Mouse (Mus musculus) neural tube, embryonic 13.5 days (tissue): Measurements from ENCODE around the gene Uhrf1bp1l. TPM values are rescaled to one million over a fixed set of nuclear protein-coding genes. Genes with fewer than 3 reads are reported as not detected.

Experiments used
- ATAC-seq: fragments of 200-750 bp; cut with Nextera tagmentation; 2 replicates; pipeline ENCODE4 v1.8.0; 2017; ENCODE audit warnings: low read depth, mild to moderate bottlenecking, moderate TSS enrichment, moderate library complexity
- H3K27ac ChIP-seq: fragments of 300-500 bp; sonication (generic); replicated peaks from 2 replicates; pipeline ENCODE4 v1.5.1; 2015; ENCODE audit warnings: moderate library complexity, mild to moderate bottlenecking, inconsistent platforms
- H3K27me3 ChIP-seq: fragments of 300-500 bp; sonication (generic); 2 replicates; pipeline ENCODE4 v1.6.1; 2015; ENCODE audit warnings: mild to moderate bottlenecking, inconsistent platforms
- H3K36me3 ChIP-seq: fragments of 300-500 bp; sonication (generic); 2 replicates; pipeline ENCODE4 v1.6.1; 2015; ENCODE audit warnings: mild to moderate bottlenecking, inconsistent platforms
- H3K4me1 ChIP-seq: fragments of 300-500 bp; sonication (generic); replicated peaks from 2 replicates; pipeline ENCODE4 v1.6.1; 2015; ENCODE audit warnings: inconsistent platforms
- H3K4me2 ChIP-seq: fragments of 300-500 bp; sonication (generic); 2 replicates; pipeline ENCODE4 v1.6.1; 2015; ENCODE audit warnings: inconsistent platforms, mild to moderate bottlenecking, moderate library complexity
- H3K4me3 ChIP-seq: fragments of 300-500 bp; sonication (generic); 2 replicates; pipeline ENCODE4 v1.5.1; 2015; ENCODE audit warnings: mild to moderate bottlenecking, inconsistent platforms
- H3K9ac ChIP-seq: fragments of 300-500 bp; sonication (generic); 2 replicates; pipeline ENCODE4 v1.6.1; 2015; ENCODE audit warnings: moderate library complexity, mild to moderate bottlenecking, inconsistent platforms
- H3K9me3 ChIP-seq: fragments of 300-500 bp; sonication (generic); 2 replicates; pipeline ENCODE4 v1.6.1; 2016; ENCODE audit warnings: inconsistent platforms
- WGBS: fragments of 180-500 bp; shearing (Covaris S2); methylation state at CpG from one replicate; pipeline ENCODE4 v1.1.7; 2015; 5-methylcytosine and 5-hydroxymethylcytosine counted together
- polyA plus RNA-seq: library from polyadenylated mRNA; unstranded; fragments of >200 nt; fragmentation: Nextera tagmentation; extraction: Ambion mirVana; gene quantifications from 2 replicates; pipeline ENCODE4 v1.2.1, GENCODE M21; 2015

Gene Uhrf1bp1l
- polyA plus RNA-seq, 1 experiment from 2014 or later, result 31.2 TPM

DNA sequence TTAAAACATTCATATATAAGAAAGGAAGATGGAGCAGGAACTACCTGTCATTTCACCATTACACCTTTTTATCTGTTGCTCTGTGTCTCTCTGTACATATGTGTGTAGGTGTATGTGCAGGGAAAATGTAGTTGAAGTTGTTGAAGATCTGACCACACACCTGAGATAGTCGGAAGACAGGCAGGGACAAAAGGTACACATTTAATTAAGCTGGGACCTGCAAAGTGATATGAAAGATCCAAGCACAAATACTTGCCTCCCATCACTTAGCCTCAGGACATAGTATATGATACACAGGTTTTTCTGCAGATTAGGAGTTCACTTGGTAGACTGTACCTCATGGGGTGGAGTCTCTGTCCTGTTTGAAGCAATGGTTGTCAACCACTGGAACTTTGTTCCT is 3.1 kb downstream of the Uhrf1bp1l start:
- Histone ChIP-seq H3K4me2 (no peak overlapping the region), H3K27ac (no peak overlapping the region), H3K27me3 (no peaks in the 10 kb centered on the region), H3K4me1 (peaks cover 17% of the 10 kb centered on the region), H3K9me3 (no peaks in the 10 kb centered on the region), H3K4me3 (no peak overlapping the region), H3K9ac (no peak overlapping the region), H3K36me3 (no peaks in the 10 kb centered on the region)
- no peak for ATAC-seq
- 100% methylated on average over 1 of the region's 1 CpGs for WGBS

DNA sequence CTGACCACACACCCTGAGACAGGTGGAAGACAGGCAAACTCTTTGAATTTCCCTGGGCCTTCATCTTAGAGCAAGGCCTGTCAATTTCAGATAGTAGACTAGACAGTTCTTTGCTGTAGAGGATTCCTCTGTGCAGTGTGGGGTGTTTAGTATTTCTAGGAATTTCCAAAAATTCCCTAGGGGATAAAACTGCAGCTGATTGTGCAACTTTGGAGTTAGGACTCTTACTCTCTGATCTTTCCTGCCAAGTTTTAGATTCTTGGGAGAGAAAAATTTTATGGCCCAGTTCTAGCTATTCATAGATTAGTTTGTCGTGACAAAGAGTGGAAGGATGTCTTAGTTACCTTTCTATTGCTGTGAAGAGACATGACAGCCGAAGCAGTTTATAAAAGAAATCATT is 3.8 kb downstream of the Uhrf1bp1l start:
- Histone ChIP-seq H3K9me3 (no peaks in the 10 kb centered on the region), H3K4me3 (no peak overlapping the region), H3K27ac (no peak overlapping the region), H3K4me1 (peaks cover 17% of the 10 kb centered on the region), H3K36me3 (no peaks in the 10 kb centered on the region), H3K4me2 (no peak overlapping the region), H3K9ac (no peak overlapping the region), H3K27me3 (no peaks in the 10 kb centered on the region)
- ATAC-seq, result no peak
- WGBS, result 93% methylated on average over 2 of the region's 2 CpGs

- Histone ChIP-seq H3K27ac (no peak overlapping the region), H3K4me3 (no peak overlapping the region), H3K4me1 (peaks cover 13% of the 10 kb centered on the region), H3K4me2 (no peak overlapping the region), H3K9me3 (no peaks in the 10 kb centered on the region), H3K36me3 (no peaks in the 10 kb centered on the region), H3K9ac (no peak overlapping the region), H3K27me3 (no peaks in the 10 kb centered on the region)
- 88% methylated on average over 5 of the region's 5 CpGs for WGBS
- ATAC-seq, result no peak
These were observed 6.3 kb downstream of the Uhrf1bp1l start for GRCm38 (mm10) chr10:89751069-89751468.

- no peak for ATAC-seq
- H3K4me1 ChIP-seq, result no peaks in the 10 kb centered on the region
- no peak overlapping the region for H3K4me3 ChIP-seq
- 94% methylated on average over 4 of the region's 4 CpGs for WGBS
- H3K27ac ChIP-seq, result no peak overlapping the region
- H3K27me3 ChIP-seq, result no peaks in the 10 kb centered on the region
- H3K9ac ChIP-seq, result no peak overlapping the region
- no peak overlapping the region for H3K4me2 ChIP-seq
- H3K36me3 ChIP-seq, result 0 out of 2 replicates have a peak, but pooled peaks cover 9% of the 10 kb centered on the region
- H3K9me3 ChIP-seq, result no peaks in the 10 kb centered on the region
These were observed 10.4 kb downstream of the Uhrf1bp1l start for GRCm38 (mm10) chr10:89755231-89755630.

DNA sequence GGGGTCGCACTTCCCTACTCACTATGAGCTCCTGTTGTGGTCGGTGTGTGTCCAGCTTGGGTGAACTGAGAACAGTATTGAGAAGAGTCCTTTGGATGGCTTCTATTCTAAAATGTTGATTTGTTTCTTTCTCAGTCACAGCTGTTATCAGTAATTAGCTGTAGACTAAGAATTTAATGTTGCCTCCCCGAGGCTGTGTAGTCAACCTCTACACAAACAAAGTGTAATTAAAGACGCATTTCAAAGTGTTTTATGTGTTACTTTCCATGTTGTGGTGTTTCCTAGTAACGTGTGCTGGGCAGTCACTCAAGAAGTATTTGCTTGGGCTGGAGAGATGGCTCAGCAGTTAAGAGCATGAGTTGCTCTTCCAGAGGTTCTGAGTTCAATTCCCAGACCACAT is 16.0 kb downstream of the Uhrf1bp1l start:
- Histone ChIP-seq H3K9me3 (no peaks in the 10 kb centered on the region), H3K27me3 (no peaks in the 10 kb centered on the region), H3K4me3 (no peak overlapping the region), H3K4me1 (0 out of 2 replicates have a peak, but pooled peaks cover 4% of the 10 kb centered on the region), H3K4me2 (no peak overlapping the region), H3K27ac (no peak overlapping the region), H3K9ac (no peak overlapping the region), H3K36me3 (0 out of 2 replicates have a peak, but pooled peaks cover 9% of the 10 kb centered on the region)
- ATAC-seq, result peak; percentile 50; the same call in 1 of the 2 replicates
- 63% methylated on average over 5 of the region's 5 CpGs for WGBS

DNA sequence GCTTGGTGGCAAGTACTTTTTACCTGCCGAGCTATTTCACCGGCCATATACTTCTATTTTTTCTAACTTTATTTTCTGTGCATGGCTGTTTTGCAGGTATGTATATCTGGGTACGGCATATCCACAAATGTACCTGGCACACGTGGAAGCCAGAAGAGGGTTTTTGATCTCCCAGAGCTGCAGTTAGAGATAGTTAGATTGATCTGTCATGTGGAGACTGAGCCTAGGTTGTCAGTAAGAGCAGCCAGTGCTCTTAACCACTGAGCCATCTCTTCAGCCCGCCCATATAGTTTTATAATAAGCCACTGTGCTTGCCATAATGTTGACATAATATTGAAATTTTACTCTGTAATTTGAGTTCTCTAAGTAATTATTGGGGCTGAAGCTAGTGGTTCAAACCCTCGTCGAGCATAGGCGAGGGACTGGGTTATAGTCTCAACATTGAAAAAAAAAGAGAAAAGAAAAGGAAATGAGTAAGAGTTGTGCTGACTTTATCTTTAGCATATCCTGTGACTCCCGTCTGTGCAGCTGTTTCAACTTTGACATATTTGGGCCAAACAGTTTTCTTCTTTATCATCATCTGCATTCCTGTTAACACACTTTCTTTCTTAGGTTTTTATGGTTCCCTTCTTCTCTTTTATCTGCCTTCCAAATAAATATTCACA is 19.8 kb downstream of the Uhrf1bp1l start:
- Histone ChIP-seq H3K27me3 (no peaks in the 10 kb centered on the region), H3K36me3 (no peaks in the 10 kb centered on the region), H3K4me1 (0 out of 2 replicates have a peak, but pooled peaks cover 4% of the 10 kb centered on the region), H3K27ac (no peak overlapping the region), H3K9me3 (no peaks in the 10 kb centered on the region), H3K4me3 (no peak overlapping the region), H3K9ac (no peak overlapping the region), H3K4me2 (no peak overlapping the region)
- no peak for ATAC-seq
- WGBS, result 89% methylated on average over 9 of the region's 9 CpGs

DNA sequence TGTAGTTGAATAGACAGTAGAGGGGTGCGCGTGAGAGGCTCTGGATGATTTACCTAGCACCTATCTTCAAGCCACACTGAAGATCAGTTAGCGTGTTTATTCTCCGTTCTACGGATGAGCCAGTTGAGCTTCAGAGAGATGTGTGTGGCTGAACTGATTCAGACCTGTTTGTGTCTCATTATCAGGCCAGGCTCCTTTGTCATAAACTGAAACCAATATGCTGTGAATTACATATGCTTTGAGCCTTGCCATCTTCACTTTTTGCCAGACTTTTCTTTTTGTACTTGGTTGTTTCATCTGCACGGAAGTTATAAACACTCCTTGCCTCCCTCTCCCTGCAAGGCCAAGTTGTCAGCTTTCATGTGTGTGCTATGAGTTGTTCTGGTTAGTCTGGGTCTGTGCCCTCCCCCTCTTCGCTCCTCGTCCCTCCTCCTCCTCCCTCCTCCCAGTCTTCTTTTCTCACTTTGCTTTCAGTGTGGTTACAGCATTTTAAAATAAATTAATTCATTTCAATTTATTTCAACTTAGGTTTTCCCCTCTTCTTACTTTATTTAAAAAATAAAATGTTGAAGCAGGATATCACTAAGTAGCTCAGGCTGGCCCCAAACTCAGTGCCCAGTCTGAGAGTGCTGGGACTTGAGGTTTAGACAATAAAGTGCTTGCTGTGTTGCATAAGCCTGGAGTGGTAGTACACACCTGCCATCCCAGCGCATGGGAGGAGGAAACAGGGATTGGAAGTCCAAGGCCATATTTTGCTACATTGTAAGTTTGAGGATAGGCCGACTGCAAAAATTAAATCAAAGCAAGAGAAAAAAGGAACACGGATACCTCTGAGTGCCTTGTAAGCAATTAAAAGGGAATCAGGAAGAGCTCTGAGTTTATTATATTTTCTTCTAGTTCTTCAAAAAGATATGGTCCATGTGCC is 21.3 kb downstream of the Uhrf1bp1l start:
- WGBS, result 92% methylated on average over 11 of the region's 11 CpGs
- H3K9ac ChIP-seq, result no peak overlapping the region
- H3K9me3 ChIP-seq, result no peaks in the 10 kb centered on the region
- H3K4me1 ChIP-seq, result 0 out of 2 replicates have a peak, but pooled peaks cover under 1% of the 10 kb centered on the region
- no peaks in the 10 kb centered on the region for H3K27me3 ChIP-seq
- no peak overlapping the region for H3K4me3 ChIP-seq
- no peaks in the 10 kb centered on the region for H3K36me3 ChIP-seq
- no peak overlapping the region for H3K4me2 ChIP-seq
- ATAC-seq, result no peak
- H3K27ac ChIP-seq, result no peak overlapping the region

- Histone ChIP-seq H3K27me3 (no peaks in the 10 kb centered on the region), H3K9me3 (no peaks in the 10 kb centered on the region), H3K27ac (no peak overlapping the region), H3K9ac (no peak overlapping the region), H3K4me3 (no peak overlapping the region), H3K4me2 (no peak overlapping the region), H3K36me3 (no peaks in the 10 kb centered on the region), H3K4me1 (no peaks in the 10 kb centered on the region)
- ATAC-seq, result no peak
- 87% methylated on average over 7 of the region's 7 CpGs for WGBS
These were observed 23.7 kb downstream of the Uhrf1bp1l start for GRCm38 (mm10) chr10:89768352-89769020.

DNA sequence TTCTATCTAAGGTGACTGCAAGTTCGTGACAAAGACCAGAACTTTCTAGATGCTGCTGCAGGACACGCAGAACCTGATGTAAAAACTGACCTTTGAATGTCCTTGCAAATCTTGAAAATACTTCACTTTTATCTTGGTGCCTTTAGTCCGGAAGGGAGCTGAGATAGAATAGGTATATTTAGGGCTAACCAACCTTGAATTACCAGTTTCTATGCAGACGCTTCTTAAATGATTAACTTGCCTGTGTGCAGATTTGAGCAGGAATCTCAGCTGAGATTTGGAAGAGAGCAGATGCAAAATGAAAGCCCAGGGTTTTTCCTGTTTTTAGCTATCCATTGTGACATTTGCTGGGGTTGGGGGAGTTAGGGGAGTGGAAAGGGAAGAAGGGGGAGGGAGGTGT is 24.3 kb downstream of the Uhrf1bp1l start:
- no peak for ATAC-seq

DNA sequence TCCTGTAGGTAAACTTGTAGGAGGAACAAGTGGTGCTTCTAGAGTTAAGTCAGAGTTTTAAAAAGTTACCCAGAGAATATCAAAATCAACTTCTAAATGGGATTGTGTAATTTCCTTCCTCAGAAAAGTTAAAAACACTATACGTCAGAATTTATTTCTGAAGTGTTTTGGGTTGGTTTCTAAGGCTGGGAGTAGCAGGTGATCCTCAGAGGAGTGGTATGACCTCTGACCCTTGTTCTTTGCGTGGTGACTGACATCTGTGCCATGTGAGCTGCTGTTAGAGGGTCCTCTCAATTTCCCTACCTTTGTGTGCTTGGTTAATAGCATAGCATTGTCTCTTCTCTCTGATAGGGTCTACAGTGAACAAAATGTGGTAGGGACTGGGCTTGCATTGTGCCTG is 27.1 kb downstream of the Uhrf1bp1l start:
- ATAC-seq, result no peak
- 63% methylated on average over 2 of the region's 2 CpGs for WGBS

More for the DNA sequence above, 24.3 kb downstream of the Uhrf1bp1l start:
- Histone ChIP-seq H3K9ac (no peak overlapping the region), H3K36me3 (no peaks in the 10 kb centered on the region), H3K9me3 (no peaks in the 10 kb centered on the region), H3K27me3 (no peaks in the 10 kb centered on the region), H3K4me1 (no peaks in the 10 kb centered on the region), H3K27ac (no peak overlapping the region), H3K4me2 (no peak overlapping the region), H3K4me3 (no peak overlapping the region)
- 85% methylated on average over 4 of the region's 4 CpGs for WGBS

DNA sequence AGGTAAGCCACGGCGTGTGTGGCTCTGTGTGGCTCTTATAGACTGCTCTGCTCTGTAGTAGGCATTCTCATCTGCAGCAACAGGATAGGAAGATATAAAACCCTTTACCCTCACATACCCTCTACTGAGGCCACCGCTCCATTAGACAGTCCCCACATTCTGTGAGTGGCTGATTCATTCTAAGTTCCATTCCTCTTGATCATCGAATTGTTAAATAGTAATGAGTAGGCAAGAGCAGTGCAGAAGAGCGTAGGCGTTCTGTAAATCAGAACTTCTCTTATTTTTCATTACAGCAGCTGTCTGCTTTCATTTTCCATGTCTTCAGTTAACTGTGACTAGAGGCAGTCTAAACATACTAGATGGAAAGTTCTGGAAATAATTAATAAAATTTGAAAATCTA is 31.2 kb downstream of the Uhrf1bp1l start:
- H3K27me3 ChIP-seq, result no peaks in the 10 kb centered on the region
- no peaks in the 10 kb centered on the region for H3K9me3 ChIP-seq
- H3K36me3 ChIP-seq, result peaks cover 16% of the 10 kb centered on the region
- WGBS, result 95% methylated on average over 6 of the region's 6 CpGs
- H3K4me1 ChIP-seq, result no peaks in the 10 kb centered on the region
- H3K27ac ChIP-seq, result no peak overlapping the region
- no peak overlapping the region for H3K9ac ChIP-seq
- H3K4me2 ChIP-seq, result no peak overlapping the region
- ATAC-seq, result no peak
- no peak overlapping the region for H3K4me3 ChIP-seq

More for the DNA sequence above, 27.1 kb downstream of the Uhrf1bp1l start:
- H3K9me3 ChIP-seq, result no peaks in the 10 kb centered on the region
- H3K27ac ChIP-seq, result no peak overlapping the region
- H3K4me1 ChIP-seq, result no peaks in the 10 kb centered on the region
- no peak overlapping the region for H3K9ac ChIP-seq
- peaks cover 7% of the 10 kb centered on the region for H3K36me3 ChIP-seq
- no peak overlapping the region for H3K4me2 ChIP-seq
- no peak overlapping the region for H3K4me3 ChIP-seq
- no peaks in the 10 kb centered on the region for H3K27me3 ChIP-seq

DNA sequence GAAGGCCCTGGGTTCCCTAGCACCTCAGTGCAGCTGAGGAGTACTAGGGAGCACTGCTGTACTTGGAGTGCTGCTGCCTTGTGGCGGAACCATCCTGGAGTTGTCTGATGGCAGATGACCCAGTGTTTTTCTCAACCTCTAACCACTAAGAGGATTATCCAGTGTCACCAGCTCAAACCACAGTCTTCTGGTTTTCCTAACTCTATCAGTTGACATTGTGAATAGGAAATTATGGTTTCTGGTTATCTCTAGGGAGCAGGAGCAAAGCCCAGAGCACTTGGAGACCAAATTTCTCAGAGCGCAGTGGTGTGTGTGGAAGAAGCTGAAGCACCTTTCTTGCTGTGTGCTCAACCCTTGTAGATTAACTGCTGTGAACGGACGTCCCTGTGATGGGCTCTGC is 47.1 kb downstream of the Uhrf1bp1l start:
- 94% methylated on average over 4 of the region's 4 CpGs for WGBS
- Histone ChIP-seq H3K4me1 (no peaks in the 10 kb centered on the region), H3K9ac (no peak overlapping the region), H3K4me2 (no peak overlapping the region), H3K9me3 (no peaks in the 10 kb centered on the region), H3K27me3 (no peaks in the 10 kb centered on the region), H3K4me3 (no peak overlapping the region), H3K36me3 (peaks cover 22% of the 10 kb centered on the region), H3K27ac (no peak overlapping the region)
- ATAC-seq, result no peak
